Mouse (Mus musculus): ENCODE data around the gene Olfr980.

GRCm38 (mm10) chr9:39991813-39992212, 17.6 kb downstream of the Olfr980 start, which contains the start of gene Olfr978:
- TF ChIP-seq CTCF (IDR thresholded peaks at IDR 0.05; ENCODE audit: borderline replicate concordance, control insufficient read depth, extremely low read depth, insufficient read depth, low read length, poor library complexity) = no peak
- no peak for TF ChIP-seq POLR2A (IDR thresholded peaks at IDR 0.05; ENCODE audit: control insufficient read depth, extremely low read depth, insufficient read depth, low read length, poor library complexity)
